Mouse (Mus musculus): Measurements from ENCODE around the gene Hist1h4j. TPM values are rescaled to one million over a fixed set of nuclear protein-coding genes. Genes with fewer than 3 reads are reported as not detected.

Hist1h4j gene
- total and polyA plus RNA-seq, 3 experiments = 2.7 to 947 TPM; not detected in 1

DNA sequence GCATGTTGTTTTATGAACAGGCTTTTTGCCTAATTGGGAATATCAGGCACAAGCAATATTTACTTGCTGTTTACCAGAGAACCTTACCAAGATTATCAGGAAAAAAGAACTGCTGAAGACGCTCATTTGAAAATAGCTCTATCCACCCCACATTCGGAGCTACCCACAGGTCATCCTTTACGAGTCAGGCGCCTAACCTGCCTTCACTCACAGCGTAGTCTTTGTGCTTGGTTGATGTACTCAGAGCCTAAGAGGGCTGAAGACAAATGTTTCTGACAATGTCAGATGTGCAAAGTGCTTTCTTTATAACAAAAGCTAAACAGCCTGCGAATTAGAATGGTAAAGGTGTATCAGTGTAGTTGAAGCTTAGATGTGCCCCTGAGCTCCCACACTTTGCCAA is 49.4 kb downstream of the Hist1h4j start:
- peak overlapping the region; percentile 8 to 9 for H3K4me3 ChIP-seq (ENCODE audit: control insufficient read depth in 1 of 2, insufficient read depth in 1 of 2, low read depth in 2 of 2, low read length in 2 of 2)

More for the DNA sequence above, 49.4 kb downstream of the Hist1h4j start:
- peaks cover 0 to 37% of the 10 kb centered on the region in 2 experiments; a peak in 2 of 4 replicates for H3K36me3 ChIP-seq (ENCODE audit: control insufficient read depth in 1 of 2, insufficient read depth in 2 of 2, low read length in 2 of 2)
- DNase-seq (ENCODE audit: low read depth, low spot score) = peak; percentile 71
- H3K27me3 ChIP-seq (ENCODE audit: control insufficient read depth in 1 of 2, insufficient read depth in 2 of 2, low read length in 2 of 2) = no peaks in the 10 kb centered on the region
- H3K9ac ChIP-seq (ENCODE audit: control insufficient read depth, low read depth, low read length, poor library complexity, severe bottlenecking) = peak overlapping the region; percentile 65
- TF ChIP-seq ELF1 (IDR thresholded peaks at IDR 0.05; ENCODE audit: low read depth, low read length) = no peak
- H3K4me1 ChIP-seq (ENCODE audit: control insufficient read depth in 1 of 2, insufficient read depth in 2 of 2, low read length in 2 of 2) = peaks cover 0 to 3% of the 10 kb centered on the region in 2 experiments; a peak in 2 of 4 replicates
- peak overlapping the region; percentile 93 for H3K27ac ChIP-seq (ENCODE audit: control insufficient read depth, low read depth, low read length)
- no peaks in the 10 kb centered on the region for H3K9me3 ChIP-seq (replicated peaks; ENCODE audit: insufficient read depth, low read length)
- peaks cover 7% of the 10 kb centered on the region; the same call in 1 of the 2 replicates for H3K79me2 ChIP-seq (ENCODE audit: control insufficient read depth, insufficient read depth, low read length, poor library complexity)

Other genes with a start within 250 kb of the Hist1h4j start
- 0.50 TPM in 1 of 2 replicates, not detected in the other for gene AK157302, start 239.8 kb upstream of the Hist1h4j start, total RNA-seq (2012; rRNA removed)
- gene AK157302, start 239.8 kb upstream of the Hist1h4j start, polyA plus RNA-seq (2012; ENCODE audit: insufficient read depth in 1 of 2, insufficient read length in 2 of 2, low read depth in 1 of 2, low replicate concordance in 2 of 2, missing spikeins in 1 of 2) = under 1 TPM in 1 of 2 experiments, not detected in 1; 0.10 TPM
- 16.4 and 32.5 TPM in 2 replicates for gene Gm11273, start 233.6 kb upstream of the Hist1h4j start, total RNA-seq (2012; rRNA removed)
- gene Gm11273, start 233.6 kb upstream of the Hist1h4j start, polyA plus RNA-seq (2012; ENCODE audit: insufficient read depth in 1 of 2, insufficient read length in 2 of 2, low read depth in 1 of 2, low replicate concordance in 2 of 2, missing spikeins in 1 of 2) = 100 to 1,000 TPM in 1 of 2 experiments, not detected in 1; 306 TPM
- gene Zkscan8, start 203.9 kb upstream of the Hist1h4j start, total RNA-seq (2012; rRNA removed) = 3.2 and 3.9 TPM in 2 replicates
- 1 to 10 TPM in 1 of 2 experiments, not detected in 1; 3.4 TPM for gene Zkscan8, start 203.9 kb upstream of the Hist1h4j start, polyA plus RNA-seq (2012; ENCODE audit: insufficient read depth in 1 of 2, insufficient read length in 2 of 2, low read depth in 1 of 2, low replicate concordance in 2 of 2, missing spikeins in 1 of 2)
- not detected in 2 replicates for gene Olfr1366, start 192.3 kb upstream of the Hist1h4j start, total RNA-seq (2012; rRNA removed)
- under 1 TPM in 1 of 2 experiments, not detected in 1; 0.04 TPM for gene Olfr1366, start 192.3 kb upstream of the Hist1h4j start, polyA plus RNA-seq (2012; ENCODE audit: insufficient read depth in 1 of 2, insufficient read length in 2 of 2, low read depth in 1 of 2, low replicate concordance in 2 of 2, missing spikeins in 1 of 2)
- not detected in 2 replicates for gene Olfr1535, start 175.2 kb upstream of the Hist1h4j start, total RNA-seq (2012; rRNA removed)
- not detected for gene Olfr1535, start 175.2 kb upstream of the Hist1h4j start, polyA plus RNA-seq (2012; ENCODE audit: insufficient read depth in 1 of 2, insufficient read length in 2 of 2, low read depth in 1 of 2, low replicate concordance in 2 of 2, missing spikeins in 1 of 2)
- not detected in 2 replicates for gene Olfr1364, start 153.3 kb upstream of the Hist1h4j start, total RNA-seq (2012; rRNA removed)
- not detected for gene Olfr1364, start 153.3 kb upstream of the Hist1h4j start, polyA plus RNA-seq (2012; ENCODE audit: insufficient read depth in 1 of 2, insufficient read length in 2 of 2, low read depth in 1 of 2, low replicate concordance in 2 of 2, missing spikeins in 1 of 2)
- gene Olfr1362, start 121.0 kb upstream of the Hist1h4j start, total RNA-seq (2012; rRNA removed) = not detected in 2 replicates
- not detected for gene Olfr1362, start 121.0 kb upstream of the Hist1h4j start, polyA plus RNA-seq (2012; ENCODE audit: insufficient read depth in 1 of 2, insufficient read length in 2 of 2, low read depth in 1 of 2, low replicate concordance in 2 of 2, missing spikeins in 1 of 2)
- gene Olfr11, start 92.5 kb upstream of the Hist1h4j start, total RNA-seq (2012; rRNA removed) = 0.10 and 0.12 TPM in 2 replicates
- gene Olfr11, start 92.5 kb upstream of the Hist1h4j start, polyA plus RNA-seq (2012; ENCODE audit: insufficient read depth in 1 of 2, insufficient read length in 2 of 2, low read depth in 1 of 2, low replicate concordance in 2 of 2, missing spikeins in 1 of 2) = under 1 TPM in 1 of 2 experiments, not detected in 1; 0.19 TPM
- gene Olfr1361, start 71.7 kb upstream of the Hist1h4j start, total RNA-seq (2012; rRNA removed) = not detected in 2 replicates
- not detected for gene Olfr1361, start 71.7 kb upstream of the Hist1h4j start, polyA plus RNA-seq (2012; ENCODE audit: insufficient read depth in 1 of 2, insufficient read length in 2 of 2, low read depth in 1 of 2, low replicate concordance in 2 of 2, missing spikeins in 1 of 2)
- gene Olfr1360, start 57.7 kb upstream of the Hist1h4j start, total RNA-seq (2012; rRNA removed) = not detected in 2 replicates
- gene Olfr1360, start 57.7 kb upstream of the Hist1h4j start, polyA plus RNA-seq (2012; ENCODE audit: insufficient read depth in 1 of 2, insufficient read length in 2 of 2, low read depth in 1 of 2, low replicate concordance in 2 of 2, missing spikeins in 1 of 2) = not detected
- not detected in 2 replicates for gene Olfr1359, start 37.0 kb upstream of the Hist1h4j start, total RNA-seq (2012; rRNA removed)
- gene Olfr1359, start 37.0 kb upstream of the Hist1h4j start, polyA plus RNA-seq (2012; ENCODE audit: insufficient read depth in 1 of 2, insufficient read length in 2 of 2, low read depth in 1 of 2, low replicate concordance in 2 of 2, missing spikeins in 1 of 2) = not detected
- gene Hist1h2bl, start 18.9 kb upstream of the Hist1h4j start, total RNA-seq (2012; rRNA removed) = 2,215 and 3,073 TPM in 2 replicates
- gene Hist1h2bl, start 18.9 kb upstream of the Hist1h4j start, polyA plus RNA-seq (2012; ENCODE audit: insufficient read depth in 1 of 2, insufficient read length in 2 of 2, low read depth in 1 of 2, low replicate concordance in 2 of 2, missing spikeins in 1 of 2) = 1 to 10 TPM in 1 of 2 experiments, not detected in 1; 6.7 TPM
- 1,435 and 1,802 TPM in 2 replicates for gene Hist1h2ai, start 18.6 kb upstream of the Hist1h4j start, total RNA-seq (2012; rRNA removed)
- 1 to 10 TPM in 1 of 2 experiments, not detected in 1; 8.2 TPM for gene Hist1h2ai, start 18.6 kb upstream of the Hist1h4j start, polyA plus RNA-seq (2012; ENCODE audit: insufficient read depth in 1 of 2, insufficient read length in 2 of 2, low read depth in 1 of 2, low replicate concordance in 2 of 2, missing spikeins in 1 of 2)
- gene Hist1h3h, start 17.4 kb upstream of the Hist1h4j start, total RNA-seq (2012; rRNA removed) = 3,336 and 3,710 TPM in 2 replicates
- 10 to 100 TPM in 1 of 2 experiments, not detected in 1; 18.4 TPM for gene Hist1h3h, start 17.4 kb upstream of the Hist1h4j start, polyA plus RNA-seq (2012; ENCODE audit: insufficient read depth in 1 of 2, insufficient read length in 2 of 2, low read depth in 1 of 2, low replicate concordance in 2 of 2, missing spikeins in 1 of 2)
- gene Hist1h2bm, start 13.0 kb upstream of the Hist1h4j start, total RNA-seq (2012; rRNA removed) = 1,196 and 2,041 TPM in 2 replicates
- gene Hist1h2bm, start 13.0 kb upstream of the Hist1h4j start, polyA plus RNA-seq (2012; ENCODE audit: insufficient read depth in 1 of 2, insufficient read length in 2 of 2, low read depth in 1 of 2, low replicate concordance in 2 of 2, missing spikeins in 1 of 2) = 1 to 10 TPM in 1 of 2 experiments, not detected in 1; 1.7 TPM
- 3,283 and 3,531 TPM in 2 replicates for gene Hist1h4k, start 15.4 kb downstream of the Hist1h4j start, total RNA-seq (2012; rRNA removed)
- 10 to 100 TPM in 1 of 2 experiments, not detected in 1; 19.1 TPM for gene Hist1h4k, start 15.4 kb downstream of the Hist1h4j start, polyA plus RNA-seq (2012; ENCODE audit: insufficient read depth in 1 of 2, insufficient read length in 2 of 2, low read depth in 1 of 2, low replicate concordance in 2 of 2, missing spikeins in 1 of 2)
- gene Hist1h2ak, start 18.8 kb downstream of the Hist1h4j start, total RNA-seq (2012; rRNA removed) = 1,127 and 1,310 TPM in 2 replicates
- 10 to 100 TPM in 1 of 2 experiments, not detected in 1; 10.6 TPM for gene Hist1h2ak, start 18.8 kb downstream of the Hist1h4j start, polyA plus RNA-seq (2012; ENCODE audit: insufficient read depth in 1 of 2, insufficient read length in 2 of 2, low read depth in 1 of 2, low replicate concordance in 2 of 2, missing spikeins in 1 of 2)
- 1,714 and 2,074 TPM in 2 replicates for gene Hist1h2bn, start 19.1 kb downstream of the Hist1h4j start, total RNA-seq (2012; rRNA removed)
- 1 to 10 TPM in 1 of 2 experiments, not detected in 1; 5.6 TPM for gene Hist1h2bn, start 19.1 kb downstream of the Hist1h4j start, polyA plus RNA-seq (2012; ENCODE audit: insufficient read depth in 1 of 2, insufficient read length in 2 of 2, low read depth in 1 of 2, low replicate concordance in 2 of 2, missing spikeins in 1 of 2)
- 1,140 and 1,462 TPM in 2 replicates for gene Hist1h1b, start 45.6 kb downstream of the Hist1h4j start, total RNA-seq (2012; rRNA removed)
- 1 to 10 TPM in 1 of 2 experiments, not detected in 1; 2.9 TPM for gene Hist1h1b, start 45.6 kb downstream of the Hist1h4j start, polyA plus RNA-seq (2012; ENCODE audit: insufficient read depth in 1 of 2, insufficient read length in 2 of 2, low read depth in 1 of 2, low replicate concordance in 2 of 2, missing spikeins in 1 of 2)
- 1,321 and 1,539 TPM in 2 replicates for gene Hist1h3i, start 48.3 kb downstream of the Hist1h4j start, total RNA-seq (2012; rRNA removed)
- gene Hist1h3i, start 48.3 kb downstream of the Hist1h4j start, polyA plus RNA-seq (2012; ENCODE audit: insufficient read depth in 1 of 2, insufficient read length in 2 of 2, low read depth in 1 of 2, low replicate concordance in 2 of 2, missing spikeins in 1 of 2) = 10 to 100 TPM in 1 of 2 experiments, not detected in 1; 18.1 TPM
- gene Hist1h2an, start 52.2 kb downstream of the Hist1h4j start, total RNA-seq (2012; rRNA removed) = 1,204 and 1,752 TPM in 2 replicates
- gene Hist1h2an, start 52.2 kb downstream of the Hist1h4j start, polyA plus RNA-seq (2012; ENCODE audit: insufficient read depth in 1 of 2, insufficient read length in 2 of 2, low read depth in 1 of 2, low replicate concordance in 2 of 2, missing spikeins in 1 of 2) = 1,000 to 10,000 TPM in 1 of 2 experiments, 1 to 10 TPM in 1; 8.6 to 1,740 TPM
- 512 and 814 TPM in 2 replicates for gene Hist1h2bp, start 52.4 kb downstream of the Hist1h4j start, total RNA-seq (2012; rRNA removed)
- gene Hist1h2bp, start 52.4 kb downstream of the Hist1h4j start, polyA plus RNA-seq (2012; ENCODE audit: insufficient read depth in 1 of 2, insufficient read length in 2 of 2, low read depth in 1 of 2, low replicate concordance in 2 of 2, missing spikeins in 1 of 2) = 1 to 10 TPM in 1 of 2 experiments, not detected in 1; 3.0 TPM
- 2,195 and 3,125 TPM in 2 replicates for gene Hist1h2bq, start 75.1 kb downstream of the Hist1h4j start, total RNA-seq (2012; rRNA removed)
- gene Hist1h2bq, start 75.1 kb downstream of the Hist1h4j start, polyA plus RNA-seq (2012; ENCODE audit: insufficient read depth in 1 of 2, insufficient read length in 2 of 2, low read depth in 1 of 2, low replicate concordance in 2 of 2, missing spikeins in 1 of 2) = 1 to 10 TPM in 1 of 2 experiments, not detected in 1; 6.2 TPM
- 1.6 TPM in 1 of 2 replicates, not detected in the other for gene Hist1h2ao, start 75.4 kb downstream of the Hist1h4j start, total RNA-seq (2012; rRNA removed)
- gene Hist1h2ao, start 75.4 kb downstream of the Hist1h4j start, polyA plus RNA-seq (2012; ENCODE audit: insufficient read depth in 1 of 2, insufficient read length in 2 of 2, low read depth in 1 of 2, low replicate concordance in 2 of 2, missing spikeins in 1 of 2) = 1,000 to 10,000 TPM in 1 of 2 experiments, not detected in 1; 1,152 TPM
- 28.0 and 49.2 TPM in 2 replicates for gene Hist1h4m, start 76.7 kb downstream of the Hist1h4j start, total RNA-seq (2012; rRNA removed)
- 10 to 100 TPM in 1 of 2 experiments, not detected in 1; 27.5 TPM for gene Hist1h4m, start 76.7 kb downstream of the Hist1h4j start, polyA plus RNA-seq (2012; ENCODE audit: insufficient read depth in 1 of 2, insufficient read length in 2 of 2, low read depth in 1 of 2, low replicate concordance in 2 of 2, missing spikeins in 1 of 2)
- gene Hist1h4n, start 97.1 kb downstream of the Hist1h4j start, total RNA-seq (2012; rRNA removed) = 9,853 and 10,418 TPM in 2 replicates
- gene Hist1h4n, start 97.1 kb downstream of the Hist1h4j start, polyA plus RNA-seq (2012; ENCODE audit: insufficient read depth in 1 of 2, insufficient read length in 2 of 2, low read depth in 1 of 2, low replicate concordance in 2 of 2, missing spikeins in 1 of 2) = 1 to 10 TPM in 1 of 2 experiments, not detected in 1; 9.0 TPM
- gene Hist1h2ap, start 98.4 kb downstream of the Hist1h4j start, total RNA-seq (2012; rRNA removed) = 3,706 and 4,747 TPM in 2 replicates
- gene Hist1h2ap, start 98.4 kb downstream of the Hist1h4j start, polyA plus RNA-seq (2012; ENCODE audit: insufficient read depth in 1 of 2, insufficient read length in 2 of 2, low read depth in 1 of 2, low replicate concordance in 2 of 2, missing spikeins in 1 of 2) = 100 to 1,000 TPM in 1 of 2 experiments, not detected in 1; 727 TPM
- gene Hist1h2br, start 98.7 kb downstream of the Hist1h4j start, total RNA-seq (2012; rRNA removed) = 2,013 and 2,821 TPM in 2 replicates
- 1 to 10 TPM in 1 of 2 experiments, not detected in 1; 6.0 TPM for gene Hist1h2br, start 98.7 kb downstream of the Hist1h4j start, polyA plus RNA-seq (2012; ENCODE audit: insufficient read depth in 1 of 2, insufficient read length in 2 of 2, low read depth in 1 of 2, low replicate concordance in 2 of 2, missing spikeins in 1 of 2)
- 0.42 and 0.52 TPM in 2 replicates for gene Zfp184, start 210.0 kb downstream of the Hist1h4j start, total RNA-seq (2012; rRNA removed)
- gene Zfp184, start 210.0 kb downstream of the Hist1h4j start, polyA plus RNA-seq (2012; ENCODE audit: insufficient read depth in 1 of 2, insufficient read length in 2 of 2, low read depth in 1 of 2, low replicate concordance in 2 of 2, missing spikeins in 1 of 2) = 1 to 10 TPM in 1 of 2 experiments, not detected in 1; 1.0 TPM
- not detected in 2 replicates for gene Pom121l2, start 246.1 kb downstream of the Hist1h4j start, total RNA-seq (2012; rRNA removed)
- gene Pom121l2, start 246.1 kb downstream of the Hist1h4j start, polyA plus RNA-seq (2012; ENCODE audit: insufficient read depth in 1 of 2, insufficient read length in 2 of 2, low read depth in 1 of 2, low replicate concordance in 2 of 2, missing spikeins in 1 of 2) = not detected